Mouse (Mus musculus): Measurements from ENCODE around the gene Vps11. TPM values are rescaled to one million over a fixed set of nuclear protein-coding genes. Genes with fewer than 3 reads are reported as not detected.

Vps11 gene
- polyA plus RNA-seq (2017; shearing (Covaris generic)): 88.4 TPM

GRCm38 (mm10) chr9:44361190-44361917 lies at the start of gene Vps11:
Gene Vps11 (minus strand): TSS chr9:44361670.

GRCm38 (mm10) chr9:44406906-44407751 lies 45.7 kb upstream of the Vps11 start, which contains the start of the genes Rps25 and Trappc4:
Gene Rps25 (plus strand): TSS chr9:44407139.
Gene Trappc4 (minus strand): TSS chr9:44407600.

DNA sequence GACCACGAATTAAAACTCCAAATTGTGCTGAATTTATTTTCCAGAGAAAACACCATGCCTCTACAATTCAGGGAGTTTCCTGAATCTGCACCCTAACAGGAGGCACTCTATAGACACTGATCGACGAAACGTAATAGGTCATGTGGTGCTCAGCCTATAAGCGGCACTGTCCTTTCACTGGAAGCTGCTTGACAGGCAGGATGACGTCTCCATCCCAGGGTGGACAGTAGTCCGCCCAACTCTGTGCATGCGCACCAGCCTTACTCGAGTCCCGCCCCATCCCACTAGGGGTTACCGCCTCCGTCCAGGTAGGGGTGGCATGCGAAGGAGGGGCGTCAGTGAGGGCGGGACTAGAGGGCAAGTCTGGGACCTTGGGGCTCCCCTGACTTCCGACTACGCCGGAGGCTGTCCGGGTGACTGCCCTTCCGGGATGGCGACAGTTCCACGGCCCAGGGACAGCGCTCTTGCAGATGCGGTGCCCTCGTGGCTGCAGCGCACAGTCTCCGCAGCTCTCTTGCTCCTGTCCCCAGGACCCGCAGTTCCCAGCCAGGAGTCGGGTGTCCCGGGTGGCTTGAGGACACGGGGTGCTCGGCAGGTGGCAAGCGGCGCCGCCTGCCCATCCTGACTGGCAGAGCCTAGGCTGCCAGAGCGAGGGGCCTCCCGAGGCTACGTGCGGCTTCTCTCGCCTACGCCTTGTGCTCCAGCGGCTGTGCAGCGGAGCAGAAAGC lies 35.4 kb upstream of the Vps11 start, which contains the start of gene Slc37a4:
TSS of gene Slc37a4 (plus strand) at position 169 of the 728 bp plus-strand sequence.

DNA sequence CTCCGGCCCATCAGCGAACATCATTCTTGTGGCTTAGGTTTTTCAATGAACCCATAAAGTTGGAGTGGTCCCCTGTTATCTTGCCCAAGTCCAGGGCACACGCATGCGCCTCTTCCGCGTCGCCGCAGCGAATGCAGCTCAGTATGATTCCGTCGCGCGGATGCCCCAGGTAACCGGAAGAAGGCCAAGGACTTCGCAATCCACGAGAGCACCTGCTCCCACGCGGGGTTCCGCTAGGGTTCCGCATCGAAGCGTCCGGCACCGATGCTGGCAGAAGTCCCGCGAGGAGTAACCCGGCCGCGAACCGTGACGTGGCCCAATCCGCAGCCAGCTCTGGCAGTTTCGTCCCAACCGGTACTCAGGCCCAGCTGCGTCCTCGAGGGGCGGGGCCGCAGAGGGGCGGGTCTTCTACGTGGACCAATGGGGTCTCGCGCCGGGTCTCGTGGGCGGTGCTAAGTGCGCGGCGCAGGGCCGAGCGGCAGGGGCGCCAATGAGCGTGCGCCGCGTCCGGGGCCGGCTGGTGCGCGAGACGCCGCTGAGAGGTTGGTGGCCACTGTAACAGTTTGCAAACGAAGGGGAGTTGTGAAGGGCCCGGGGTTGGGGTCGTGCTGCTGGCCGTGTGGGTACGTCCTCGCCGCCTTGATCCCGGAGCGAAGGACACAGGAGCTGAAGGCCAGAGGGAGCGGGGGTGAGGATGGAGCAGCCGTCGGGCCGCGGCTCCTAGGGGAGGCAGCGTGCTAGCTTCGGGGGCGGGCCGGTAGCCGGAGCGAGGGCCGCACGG lies 17.8 kb upstream of the Vps11 start, which contains the start of gene Hyou1:
TSS of gene Hyou1 (plus strand) at position 437 of the 781 bp plus-strand sequence.

DNA sequence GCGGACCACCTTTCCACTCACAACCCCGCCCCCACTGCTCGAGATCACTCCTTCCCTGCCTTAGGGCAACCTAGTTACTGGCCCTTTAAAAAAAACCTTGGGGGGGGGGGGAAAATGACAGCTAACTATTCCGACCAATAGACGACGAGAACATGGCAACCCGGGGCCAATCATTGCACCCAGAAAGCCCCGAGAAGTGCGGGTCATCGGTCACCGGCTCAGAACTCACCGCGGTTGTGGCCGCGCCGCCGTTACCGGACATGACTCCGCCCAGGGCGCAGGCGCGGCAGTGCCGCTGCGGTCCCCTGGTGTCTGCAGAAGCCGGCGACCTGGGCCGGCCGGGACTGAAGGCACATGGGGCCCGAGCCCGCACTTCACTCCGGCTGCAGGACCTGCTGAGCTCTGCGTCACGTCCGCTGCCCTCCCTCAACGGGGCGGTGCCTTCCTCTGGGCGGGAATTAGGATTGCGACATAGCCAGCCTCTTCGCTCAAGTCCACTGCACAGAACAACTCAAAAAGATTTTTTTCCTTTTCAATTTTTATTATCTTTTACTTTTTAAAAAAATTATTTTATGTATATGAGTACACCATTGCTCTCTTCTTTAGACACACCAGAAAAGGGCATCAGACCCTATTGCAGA lies 17.6 kb downstream of the Vps11 start, which contains the start of gene Hmbs:
TSS of gene Hmbs (minus strand) at position 448 of the 641 bp plus-strand sequence.

DNA sequence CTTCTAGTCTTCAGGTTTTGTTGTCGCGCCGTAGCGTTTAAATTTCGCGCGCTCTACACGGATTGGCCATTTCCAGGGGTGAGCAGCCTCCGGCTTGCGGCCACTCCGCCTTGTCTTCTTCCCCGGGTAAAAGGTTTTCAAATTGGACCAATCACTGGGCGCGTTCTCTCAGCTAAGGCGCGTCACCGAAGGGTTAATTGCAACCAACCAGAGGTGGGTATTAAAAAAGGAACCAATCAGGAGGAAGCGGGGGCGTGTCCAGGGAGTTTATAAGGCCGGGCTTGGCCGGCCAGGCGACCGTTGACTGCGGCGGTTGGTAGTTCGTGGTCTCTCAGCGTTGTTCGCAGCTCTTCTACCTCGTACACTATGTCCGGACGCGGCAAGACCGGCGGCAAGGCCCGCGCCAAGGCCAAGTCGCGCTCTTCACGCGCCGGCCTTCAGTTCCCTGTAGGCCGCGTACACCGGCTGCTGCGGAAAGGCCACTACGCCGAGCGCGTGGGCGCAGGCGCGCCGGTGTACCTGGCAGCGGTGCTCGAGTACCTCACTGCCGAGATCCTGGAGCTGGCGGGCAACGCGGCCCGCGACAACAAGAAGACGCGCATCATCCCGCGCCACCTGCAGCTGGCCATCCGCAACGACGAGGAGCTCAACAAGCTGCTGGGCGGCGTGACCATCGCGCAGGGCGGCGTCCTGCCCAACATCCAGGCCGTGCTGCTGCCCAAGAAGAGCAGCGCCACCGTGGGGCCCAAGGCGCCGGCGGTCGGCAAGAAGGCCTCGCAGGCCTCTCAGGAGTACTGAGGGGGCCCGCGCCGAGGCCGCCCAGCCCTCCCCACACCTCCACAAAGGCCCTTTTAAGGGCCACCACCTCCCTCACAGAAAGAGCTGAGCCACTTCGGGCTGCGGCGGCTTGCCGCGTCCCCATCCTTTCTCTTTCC lies 26.8 kb downstream of the Vps11 start, which contains the start of gene H2afx:
TSS of gene H2afx (plus strand) at position 299 of the 935 bp plus-strand sequence.

DNA sequence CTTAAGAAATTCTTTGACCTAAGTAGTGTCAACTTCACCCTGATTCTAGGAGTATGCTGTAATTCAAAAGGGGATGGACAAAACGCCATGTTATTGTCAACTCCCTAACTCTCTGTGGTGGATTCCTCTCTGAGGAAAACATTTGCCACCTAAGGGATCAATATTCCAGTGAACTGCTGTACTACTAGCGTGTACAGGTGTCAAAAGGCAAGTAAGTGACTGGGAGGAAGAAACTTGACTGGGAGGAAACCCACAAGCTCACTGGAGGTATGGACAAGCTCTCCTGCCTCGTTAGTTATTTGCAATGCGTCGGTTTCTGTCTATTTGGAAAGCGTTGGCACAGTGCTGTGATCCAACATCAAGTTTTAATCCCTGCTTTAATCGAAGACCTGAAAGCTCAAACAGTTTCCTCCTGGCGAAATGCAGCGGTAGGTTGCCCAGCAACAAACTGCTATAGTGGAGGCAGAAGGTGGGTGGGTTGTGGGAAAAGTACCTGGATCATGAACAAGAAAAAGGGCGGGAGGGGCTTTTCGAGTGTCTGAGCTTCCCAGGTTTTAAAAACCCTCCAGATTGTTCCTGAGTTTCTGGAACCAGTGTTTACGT lies 35.6 kb downstream of the Vps11 start, which contains the start of gene Dpagt1:
TSS of gene Dpagt1 (plus strand) at position 252 of the 603 bp plus-strand sequence.

GRCm38 (mm10) chr9:44319887-44320798 lies 41.3 kb downstream of the Vps11 start, which contains the start of gene C2cd2l:
Gene C2cd2l (minus strand): TSS chr9:44320285.

GRCm38 (mm10) chr9:44305466-44306079 lies 55.9 kb downstream of the Vps11 start, which contains the start of gene Hinfp:
Gene Hinfp (minus strand): TSS chr9:44305671.

Other genes with a start within 250 kb of the Vps11 start
- gene Gm49380, start 248.2 kb downstream of the Vps11 start, polyA plus RNA-seq (2017; shearing (Covaris generic)): not detected
- 16.8 TPM for gene Rnf26, start 248.2 kb downstream of the Vps11 start, polyA plus RNA-seq (2017; shearing (Covaris generic))
- gene Mcam, start 227.2 kb downstream of the Vps11 start, polyA plus RNA-seq (2017; shearing (Covaris generic)): 0.35 TPM
- 37.6 TPM for gene Cbl, start 127.6 kb downstream of the Vps11 start, polyA plus RNA-seq (2017; shearing (Covaris generic))
- gene Ccdc153, start 121.0 kb downstream of the Vps11 start, polyA plus RNA-seq (2017; shearing (Covaris generic)): not detected
- gene Pdzd3, start 110.2 kb downstream of the Vps11 start, polyA plus RNA-seq (2017; shearing (Covaris generic)): 0.22 TPM
- gene Nlrx1, start 93.1 kb downstream of the Vps11 start, polyA plus RNA-seq (2017; shearing (Covaris generic)): 12.4 TPM
- 0.26 TPM for gene Abcg4, start 73.1 kb downstream of the Vps11 start, polyA plus RNA-seq (2017; shearing (Covaris generic))
- gene Hinfp, start 56.0 kb downstream of the Vps11 start, polyA plus RNA-seq (2017; shearing (Covaris generic)): 34.6 TPM
- 10.5 TPM for gene C2cd2l, start 41.4 kb downstream of the Vps11 start, polyA plus RNA-seq (2017; shearing (Covaris generic))
- 26.9 TPM for gene Dpagt1, start 35.7 kb downstream of the Vps11 start, polyA plus RNA-seq (2017; shearing (Covaris generic))
- 32.6 TPM for gene H2afx, start 27.0 kb downstream of the Vps11 start, polyA plus RNA-seq (2017; shearing (Covaris generic))
- gene Hmbs, start 17.4 kb downstream of the Vps11 start, polyA plus RNA-seq (2017; shearing (Covaris generic)): 31.2 TPM
- gene Hyou1, start 17.8 kb upstream of the Vps11 start, polyA plus RNA-seq (2017; shearing (Covaris generic)): 27.5 TPM
- gene Slc37a4, start 35.2 kb upstream of the Vps11 start, polyA plus RNA-seq (2017; shearing (Covaris generic)): 36.2 TPM
- gene Rps25, start 45.5 kb upstream of the Vps11 start, polyA plus RNA-seq (2017; shearing (Covaris generic)): 1,500 TPM
- gene Trappc4, start 45.9 kb upstream of the Vps11 start, polyA plus RNA-seq (2017; shearing (Covaris generic)): 141 TPM
- gene Ccdc84, start 56.9 kb upstream of the Vps11 start, polyA plus RNA-seq (2017; shearing (Covaris generic)): 67.9 TPM
- 0.20 TPM for gene Foxr1, start 79.5 kb upstream of the Vps11 start, polyA plus RNA-seq (2017; shearing (Covaris generic))
- gene Upk2, start 93.3 kb upstream of the Vps11 start, polyA plus RNA-seq (2017; shearing (Covaris generic)): not detected
- gene Bcl9l, start 121.2 kb upstream of the Vps11 start, polyA plus RNA-seq (2017; shearing (Covaris generic)): 7.2 TPM
- 152 TPM for gene Cxcr5, start 200.2 kb upstream of the Vps11 start, polyA plus RNA-seq (2017; shearing (Covaris generic))
- 49.9 TPM for gene Ddx6, start 243.2 kb upstream of the Vps11 start, polyA plus RNA-seq (2017; shearing (Covaris generic))

All from inflammation-experienced regulatory T-cells, adult 16 weeks (primary cell).